Mouse (Mus musculus): ENCODE data around the gene Trappc2l.
"Not testable (repeated sequence)": the region's sequence is repeated elsewhere in the genome, so short reads cannot be mapped to it uniquely, and the experiment has no call there.

The Trappc2l gene

GRCm38 (mm10) chr8:122611295-122612133, at the start of gene Trappc2l, which contains the start of gene Galns:
Gene Trappc2l (plus strand): TSS chr8:122611640.
Gene Galns (minus strand): TSS chr8:122611463.
- peak; percentile 90 to 92 for DNase-seq (ENCODE audit: low spot score in 2 of 2)

GRCm38 (mm10) chr8:122564363-122565352, 46.8 kb upstream of the Trappc2l start:
- no peak for DNase-seq (ENCODE audit: low spot score in 2 of 2)

GRCm38 (mm10) chr8:122566766-122567165, 44.7 kb upstream of the Trappc2l start:
- no peak for DNase-seq (ENCODE audit: low spot score in 2 of 2)

GRCm38 (mm10) chr8:122567361-122568108, 43.9 kb upstream of the Trappc2l start, which contains the start of gene Cdt1:
Gene Cdt1 (plus strand): TSS chr8:122568015.
- DNase-seq (ENCODE audit: low spot score in 2 of 2) = peak; percentile 90 to 94

- no peak for DNase-seq (ENCODE audit: low spot score in 2 of 2)
Observed at GRCm38 (mm10) chr8:122568109-122568504, 43.3 kb upstream of the Trappc2l start.

GRCm38 (mm10) chr8:122568881-122569309, 42.5 kb upstream of the Trappc2l start:
- no peak for DNase-seq (ENCODE audit: low spot score in 2 of 2)

- DNase-seq (ENCODE audit: low spot score in 2 of 2) = no peak
Observed at GRCm38 (mm10) chr8:122569329-122569728, 42.1 kb upstream of the Trappc2l start.

GRCm38 (mm10) chr8:122569996-122570395, 41.4 kb upstream of the Trappc2l start:
- DNase-seq (ENCODE audit: low spot score in 2 of 2) = no peak

GRCm38 (mm10) chr8:122571153-122571552, 40.3 kb upstream of the Trappc2l start:
- DNase-seq (ENCODE audit: low spot score in 2 of 2) = no peak

- DNase-seq (ENCODE audit: low spot score in 2 of 2) = no peak
Observed at GRCm38 (mm10) chr8:122571750-122572267, 39.6 kb upstream of the Trappc2l start.

- DNase-seq (ENCODE audit: low spot score in 2 of 2) = no peak
Observed at GRCm38 (mm10) chr8:122572751-122573150, 38.7 kb upstream of the Trappc2l start.

- not testable (repeated sequence) for DNase-seq (ENCODE audit: low spot score in 2 of 2)
Observed at GRCm38 (mm10) chr8:122573176-122573575, 38.3 kb upstream of the Trappc2l start.

- no peak for DNase-seq (ENCODE audit: low spot score in 2 of 2)
Observed at GRCm38 (mm10) chr8:122573577-122573976, 37.9 kb upstream of the Trappc2l start.

GRCm38 (mm10) chr8:122574264-122574663, 37.2 kb upstream of the Trappc2l start:
- no peak for DNase-seq (ENCODE audit: low spot score in 2 of 2)

GRCm38 (mm10) chr8:122574667-122575251, 36.7 kb upstream of the Trappc2l start:
- DNase-seq (ENCODE audit: low spot score in 2 of 2) = no peak

GRCm38 (mm10) chr8:122575286-122575685, 36.2 kb upstream of the Trappc2l start:
- DNase-seq (ENCODE audit: low spot score in 2 of 2) = no peak

GRCm38 (mm10) chr8:122575735-122576647, 35.4 kb upstream of the Trappc2l start:
- DNase-seq (ENCODE audit: low spot score in 2 of 2) = no peak

GRCm38 (mm10) chr8:122576648-122577022, 34.8 kb upstream of the Trappc2l start, which contains the start of gene Aprt:
Gene Aprt (minus strand): TSS chr8:122576909.
- peak; percentile 94 to 98 for DNase-seq (ENCODE audit: low spot score in 2 of 2)

GRCm38 (mm10) chr8:122577116-122577515, 34.3 kb upstream of the Trappc2l start:
- no peak for DNase-seq (ENCODE audit: low spot score in 2 of 2)

GRCm38 (mm10) chr8:122579196-122579595, 32.2 kb upstream of the Trappc2l start:
- no peak for DNase-seq (ENCODE audit: low spot score in 2 of 2)

Measured in urinary bladder, adult 18-20 months (tissue).